Mouse (Mus musculus): Measurements from ENCODE around the gene Alyref2. TPM values are rescaled to one million over a fixed set of nuclear protein-coding genes. Genes with fewer than 3 reads are reported as not detected.
"Not testable (repeated sequence)": the region's sequence is repeated elsewhere in the genome, so short reads cannot be mapped to it uniquely, and the experiment has no call there.

The Alyref2 gene
- polyA plus RNA-seq, 1 experiment: 6.2 TPM

- Histone ChIP-seq H3K4me3 (ENCODE audit: insufficient read depth, low read length) (no peak overlapping the region), H3K27ac (ENCODE audit: insufficient read depth, low read depth, low read length) (no peak overlapping the region), H3K4me1 (ENCODE audit: control insufficient read depth, insufficient read depth, low read length) (peaks cover 37% of the 10 kb centered on the region)
- TF ChIP-seq CTCF (IDR thresholded peaks at IDR 0.05; ENCODE audit: low read depth, low read length) (peak; percentile 49; the same call in 1 of the 2 replicates), POLR2A (IDR thresholded peaks at IDR 0.05; ENCODE audit: borderline replicate concordance, low read depth, low read length) (no peak)
Measured at GRCm38 (mm10) chr1:171470371-171470871, 32.9 kb upstream of the Alyref2 start.

GRCm38 (mm10) chr1:171470896-171471295, 32.4 kb upstream of the Alyref2 start:
- Histone ChIP-seq H3K4me1 (ENCODE audit: control insufficient read depth, insufficient read depth, low read length) (peaks cover 32% of the 10 kb centered on the region), H3K4me3 (ENCODE audit: insufficient read depth, low read length) (no peak overlapping the region), H3K27ac (ENCODE audit: insufficient read depth, low read depth, low read length) (no peak overlapping the region)
- TF ChIP-seq POLR2A (IDR thresholded peaks at IDR 0.05; ENCODE audit: borderline replicate concordance, low read depth, low read length) (no peak; the same call in 1 of the 2 replicates), CTCF (IDR thresholded peaks at IDR 0.05; ENCODE audit: low read depth, low read length) (no peak)

- Histone ChIP-seq H3K4me1 (ENCODE audit: control insufficient read depth, insufficient read depth, low read length) (peaks cover 31% of the 10 kb centered on the region), H3K4me3 (ENCODE audit: insufficient read depth, low read length) (no peak overlapping the region), H3K27ac (ENCODE audit: insufficient read depth, low read depth, low read length) (no peak overlapping the region)
- TF ChIP-seq POLR2A (IDR thresholded peaks at IDR 0.05; ENCODE audit: borderline replicate concordance, low read depth, low read length): no peak
- no peak for TF ChIP-seq CTCF (IDR thresholded peaks at IDR 0.05; ENCODE audit: low read depth, low read length)
Measured at GRCm38 (mm10) chr1:171471452-171471851, 31.8 kb upstream of the Alyref2 start.

- peaks cover 29% of the 10 kb centered on the region for H3K4me1 ChIP-seq (ENCODE audit: control insufficient read depth, insufficient read depth, low read length)
- not testable (repeated sequence) for H3K27ac ChIP-seq (ENCODE audit: insufficient read depth, low read depth, low read length); H3K4me3 ChIP-seq (ENCODE audit: insufficient read depth, low read length)
Measured at GRCm38 (mm10) chr1:171471941-171472340, 31.3 kb upstream of the Alyref2 start.

- Histone ChIP-seq H3K4me1 (ENCODE audit: control insufficient read depth, insufficient read depth, low read length) (peaks cover 24% of the 10 kb centered on the region), H3K27ac (ENCODE audit: insufficient read depth, low read depth, low read length) (no peak overlapping the region), H3K4me3 (ENCODE audit: insufficient read depth, low read length) (no peak overlapping the region)
- TF ChIP-seq POLR2A (IDR thresholded peaks at IDR 0.05; ENCODE audit: borderline replicate concordance, low read depth, low read length): no peak
- no peak for TF ChIP-seq CTCF (IDR thresholded peaks at IDR 0.05; ENCODE audit: low read depth, low read length)
Measured at GRCm38 (mm10) chr1:171473506-171473905, 29.8 kb upstream of the Alyref2 start.

- Histone ChIP-seq H3K4me1 (ENCODE audit: control insufficient read depth, insufficient read depth, low read length) (peaks cover 24% of the 10 kb centered on the region), H3K27ac (ENCODE audit: insufficient read depth, low read depth, low read length) (no peak overlapping the region), H3K4me3 (ENCODE audit: insufficient read depth, low read length) (no peak overlapping the region)
- no peak for TF ChIP-seq POLR2A (IDR thresholded peaks at IDR 0.05; ENCODE audit: borderline replicate concordance, low read depth, low read length)
- TF ChIP-seq CTCF (IDR thresholded peaks at IDR 0.05; ENCODE audit: low read depth, low read length): no peak
Measured at GRCm38 (mm10) chr1:171473920-171474640, 29.2 kb upstream of the Alyref2 start.

- Histone ChIP-seq H3K4me3 (ENCODE audit: insufficient read depth, low read length) (no peak overlapping the region), H3K4me1 (ENCODE audit: control insufficient read depth, insufficient read depth, low read length) (peaks cover 6% of the 10 kb centered on the region), H3K27ac (ENCODE audit: insufficient read depth, low read depth, low read length) (no peak overlapping the region)
- no peak for TF ChIP-seq CTCF (IDR thresholded peaks at IDR 0.05; ENCODE audit: low read depth, low read length)
Measured at GRCm38 (mm10) chr1:171477123-171477522, 26.2 kb upstream of the Alyref2 start.

GRCm38 (mm10) chr1:171477758-171478545, 25.3 kb upstream of the Alyref2 start:
- Histone ChIP-seq H3K27ac (ENCODE audit: insufficient read depth, low read depth, low read length) (no peak overlapping the region), H3K4me3 (ENCODE audit: insufficient read depth, low read length) (no peak overlapping the region), H3K4me1 (ENCODE audit: control insufficient read depth, insufficient read depth, low read length) (peaks cover 6% of the 10 kb centered on the region)
- TF ChIP-seq POLR2A (IDR thresholded peaks at IDR 0.05; ENCODE audit: borderline replicate concordance, low read depth, low read length): no peak
- TF ChIP-seq CTCF (IDR thresholded peaks at IDR 0.05; ENCODE audit: low read depth, low read length): no peak

GRCm38 (mm10) chr1:171478968-171479367, 24.3 kb upstream of the Alyref2 start:
- Histone ChIP-seq H3K27ac (ENCODE audit: insufficient read depth, low read depth, low read length) (no peak overlapping the region), H3K4me1 (ENCODE audit: control insufficient read depth, insufficient read depth, low read length) (peaks cover 5% of the 10 kb centered on the region), H3K4me3 (ENCODE audit: insufficient read depth, low read length) (no peak overlapping the region)
- no peak for TF ChIP-seq POLR2A (IDR thresholded peaks at IDR 0.05; ENCODE audit: borderline replicate concordance, low read depth, low read length)
- no peak for TF ChIP-seq CTCF (IDR thresholded peaks at IDR 0.05; ENCODE audit: low read depth, low read length)

- TF ChIP-seq CTCF (IDR thresholded peaks at IDR 0.05; ENCODE audit: low read depth, low read length) (no peak), POLR2A (IDR thresholded peaks at IDR 0.05; ENCODE audit: borderline replicate concordance, low read depth, low read length) (no peak)
Measured at GRCm38 (mm10) chr1:171494241-171494640, 9.0 kb upstream of the Alyref2 start.

More at GRCm38 (mm10) chr1:171494241-171494640, 9.0 kb upstream of the Alyref2 start:
- Histone ChIP-seq H3K27ac (ENCODE audit: insufficient read depth, low read depth, low read length) (no peak overlapping the region), H3K4me1 (ENCODE audit: control insufficient read depth, insufficient read depth, low read length) (no peaks in the 10 kb centered on the region), H3K4me3 (ENCODE audit: insufficient read depth, low read length) (no peak overlapping the region)
